Mouse (Mus musculus): ENCODE measurements at regions not wholly inside any gene's neighbourhood (a gene's known extent, or its start where the extent isn't known, plus 50 kb on each side); places are given as distances from the start of the nearest gene placed in this dataset.

DNA sequence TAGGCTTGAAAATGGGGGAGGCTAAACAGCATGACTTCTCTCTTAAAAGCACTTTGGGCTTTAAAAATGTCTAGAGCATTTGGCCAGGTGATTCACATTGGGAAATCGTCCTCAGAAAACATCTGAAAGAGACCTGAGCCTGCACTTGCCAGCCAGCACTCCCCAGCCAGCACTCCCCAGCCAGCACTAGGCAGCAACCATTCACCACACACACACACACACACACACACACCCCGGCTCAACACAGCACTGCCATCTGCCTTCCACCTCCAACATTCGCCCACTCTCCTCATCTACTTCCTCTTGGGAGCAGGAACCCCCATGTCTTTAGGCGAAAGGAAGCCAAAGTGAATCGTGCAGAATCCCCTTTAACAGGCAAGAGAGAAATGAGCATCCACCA, 85.4 kb downstream of the Atp23 start:
- H3K4me2 ChIP-seq (replicated peaks): no peak overlapping the region
- no peaks in the 10 kb centered on the region for H3K4me1 ChIP-seq
- no peak for ATAC-seq (ENCODE audit: insufficient number of reproducible peaks, insufficient read depth, low FRiP score, low TSS enrichment)
- no peak overlapping the region for H3K9ac ChIP-seq
- H3K27ac ChIP-seq: no peak overlapping the region
- no peak overlapping the region for H3K4me3 ChIP-seq
- H3K27me3 ChIP-seq: no peaks in the 10 kb centered on the region
- no peaks in the 10 kb centered on the region for H3K36me3 ChIP-seq
- H3K9me3 ChIP-seq: no peaks in the 10 kb centered on the region
- 85% methylated on average over 5 of the region's 5 CpGs for WGBS

DNA sequence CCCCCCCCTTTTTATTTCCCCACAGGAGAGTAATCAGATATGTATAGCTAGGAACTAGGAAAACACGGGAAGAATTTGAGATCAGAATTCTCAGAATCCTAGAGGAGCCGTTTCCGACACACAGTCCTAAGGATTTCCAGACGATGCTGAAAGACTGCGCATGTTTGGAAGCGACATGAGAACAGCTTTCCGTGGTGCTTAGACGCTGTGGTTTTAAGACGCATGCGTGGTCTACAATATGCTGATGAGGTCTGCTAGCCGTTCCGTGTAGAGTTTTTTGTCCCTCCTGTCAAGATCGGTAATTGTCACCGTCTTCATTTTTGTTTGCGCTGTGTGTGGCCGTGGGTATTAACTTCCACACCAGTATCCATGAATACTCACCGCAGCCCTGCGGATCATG, 86.2 kb downstream of the Atp23 start:
- H3K4me3 ChIP-seq: no peak overlapping the region
- no peaks in the 10 kb centered on the region for H3K9me3 ChIP-seq
- 76% methylated on average over 18 of the region's 18 CpGs for WGBS
- ATAC-seq (ENCODE audit: insufficient number of reproducible peaks, insufficient read depth, low FRiP score, low TSS enrichment): no peak
- H3K9ac ChIP-seq: no peak overlapping the region
- H3K4me2 ChIP-seq (replicated peaks): no peak overlapping the region
- no peaks in the 10 kb centered on the region for H3K36me3 ChIP-seq
- H3K27me3 ChIP-seq: no peaks in the 10 kb centered on the region
- peaks cover 4% of the 10 kb centered on the region for H3K4me1 ChIP-seq
- no peak overlapping the region for H3K27ac ChIP-seq

DNA sequence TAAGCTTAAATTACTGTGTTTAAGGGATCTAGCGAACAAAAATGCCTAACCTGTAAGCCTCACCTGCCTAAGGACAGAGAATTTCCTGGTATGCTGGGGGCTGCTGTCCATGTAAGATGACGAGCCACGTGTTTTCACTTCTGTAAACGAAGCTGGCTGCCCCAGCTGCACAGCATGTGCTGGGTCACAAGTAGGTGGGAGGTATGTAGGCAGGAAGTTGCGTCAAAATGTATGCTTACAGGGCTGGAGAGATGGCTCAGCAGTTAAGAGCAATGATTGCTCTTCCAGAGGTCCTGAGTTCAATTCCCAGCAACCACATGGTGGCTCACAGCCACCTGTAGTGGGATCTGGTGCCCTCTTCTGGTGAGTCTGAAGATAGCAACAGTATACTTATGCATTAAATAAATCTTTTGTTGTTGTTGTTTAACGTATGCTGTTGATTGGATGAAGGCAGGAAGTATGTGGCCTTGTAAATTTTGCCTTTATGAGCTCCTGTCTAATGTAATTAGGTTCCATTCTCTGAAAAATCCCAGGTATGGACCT, 88.0 kb downstream of the Atp23 start:
- no peak overlapping the region for H3K9ac ChIP-seq
- no peaks in the 10 kb centered on the region for H3K27me3 ChIP-seq
- no peak overlapping the region for H3K4me2 ChIP-seq (replicated peaks)
- peaks cover 7% of the 10 kb centered on the region for H3K4me1 ChIP-seq
- H3K36me3 ChIP-seq: no peaks in the 10 kb centered on the region
- H3K27ac ChIP-seq: no peak overlapping the region
- H3K4me3 ChIP-seq: no peak overlapping the region
- WGBS: 82% methylated on average over 6 of the region's 6 CpGs
- no peak for ATAC-seq (ENCODE audit: insufficient number of reproducible peaks, insufficient read depth, low FRiP score, low TSS enrichment)
- H3K9me3 ChIP-seq: no peaks in the 10 kb centered on the region

DNA sequence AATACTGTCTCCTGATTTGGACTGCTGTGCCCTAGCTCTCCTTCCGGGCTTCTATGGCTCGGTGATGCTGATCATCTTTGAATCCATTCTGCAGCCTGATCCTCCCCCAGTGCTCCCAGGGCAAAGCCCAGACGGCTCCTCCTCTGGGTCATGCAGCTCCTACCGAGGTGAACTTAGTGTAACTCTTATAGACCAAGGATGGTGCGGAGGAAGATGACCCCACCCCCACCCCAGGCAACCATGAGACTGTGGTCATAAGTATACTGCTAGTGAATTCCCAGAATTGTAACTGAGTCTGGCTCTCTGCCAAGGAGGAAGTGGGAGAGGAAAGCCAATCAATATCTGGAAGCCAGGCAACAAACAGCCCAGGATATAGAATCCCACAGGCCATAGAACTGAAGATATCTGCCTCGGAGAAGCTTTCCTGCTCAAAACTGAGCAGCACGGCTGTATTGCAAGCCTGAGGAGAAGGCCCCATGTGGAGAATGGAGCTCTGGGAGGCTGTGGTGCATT, 88.9 kb downstream of the Atp23 start:
- H3K9ac ChIP-seq: no peak overlapping the region
- no peak overlapping the region for H3K4me2 ChIP-seq (replicated peaks)
- H3K27me3 ChIP-seq: no peaks in the 10 kb centered on the region
- H3K9me3 ChIP-seq: no peaks in the 10 kb centered on the region
- H3K36me3 ChIP-seq: no peaks in the 10 kb centered on the region
- WGBS: 76% methylated on average over 7 of the region's 7 CpGs
- H3K4me3 ChIP-seq: no peak overlapping the region
- no peak overlapping the region for H3K27ac ChIP-seq
- H3K4me1 ChIP-seq: peaks cover 7% of the 10 kb centered on the region
- ATAC-seq (ENCODE audit: insufficient number of reproducible peaks, insufficient read depth, low FRiP score, low TSS enrichment): no peak

DNA sequence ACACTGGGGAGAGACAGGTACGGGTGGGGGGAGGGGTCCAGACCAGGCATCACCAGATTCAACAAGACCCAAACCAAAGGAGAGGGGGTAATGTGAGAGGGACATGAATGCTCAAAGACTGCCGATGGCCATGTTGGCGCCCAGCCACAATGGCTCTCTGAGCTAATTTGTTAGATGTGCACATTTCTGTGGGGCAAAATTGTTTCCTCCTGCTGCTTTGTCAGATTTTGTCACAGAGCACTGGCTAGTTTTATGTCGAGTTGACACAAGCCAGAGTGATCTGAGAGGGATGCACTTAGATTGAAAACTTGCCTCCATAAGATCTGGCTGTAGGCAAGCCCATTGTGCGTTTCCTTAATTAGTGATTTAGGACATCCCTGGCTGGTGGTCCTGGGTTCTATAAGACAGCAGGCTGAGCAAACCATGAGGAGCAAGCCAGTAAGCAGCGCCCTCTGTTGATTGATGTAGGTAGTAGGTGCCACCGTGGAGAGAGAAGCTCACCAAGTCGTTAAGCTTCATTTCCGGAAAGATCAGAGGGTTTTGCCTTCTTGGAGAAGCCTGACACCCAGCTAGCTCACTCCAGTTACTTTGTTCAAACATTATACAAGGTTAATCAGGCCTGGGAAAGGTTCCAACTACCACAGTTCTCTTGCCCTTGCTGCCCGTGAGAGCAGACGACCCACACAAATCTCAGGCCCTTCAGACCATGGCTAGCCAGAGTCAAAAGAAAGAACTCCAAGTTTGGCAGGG, 90.6 kb downstream of the Atp23 start:
- Histone ChIP-seq H3K27me3 (no peaks in the 10 kb centered on the region), H3K4me3 (no peak overlapping the region), H3K9me3 (no peaks in the 10 kb centered on the region), H3K4me2 (replicated peaks) (peak overlapping the region; percentile 41), H3K9ac (no peak overlapping the region), H3K4me1 (peaks cover 7% of the 10 kb centered on the region), H3K27ac (no peak overlapping the region), H3K36me3 (no peaks in the 10 kb centered on the region)
- WGBS: 60% methylated on average over 11 of the region's 11 CpGs
- no peak for ATAC-seq (ENCODE audit: insufficient number of reproducible peaks, insufficient read depth, low FRiP score, low TSS enrichment)

DNA sequence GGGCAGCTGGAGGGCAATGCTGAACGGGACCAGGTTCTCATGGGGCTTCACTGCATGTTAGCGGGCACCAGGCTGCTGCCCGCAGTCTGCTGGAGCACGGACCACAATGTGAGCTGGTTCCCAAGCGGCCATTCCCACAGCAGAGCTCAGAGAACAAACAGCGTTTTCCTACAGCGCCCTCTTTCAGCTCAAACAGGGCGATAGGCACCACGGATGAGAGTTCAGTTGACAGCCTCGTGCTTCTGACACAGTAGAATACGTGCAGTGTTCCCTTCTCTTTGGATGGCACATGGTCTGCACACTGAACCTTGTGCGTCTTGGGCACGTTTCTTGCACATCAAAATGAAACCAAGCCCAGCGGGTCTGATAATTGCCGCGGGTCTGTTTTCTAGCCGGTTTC, 91.6 kb downstream of the Atp23 start:
- WGBS: 56% methylated on average over 17 of the region's 17 CpGs
- Histone ChIP-seq H3K36me3 (no peaks in the 10 kb centered on the region), H3K4me2 (replicated peaks) (peak overlapping the region; percentile 41), H3K9me3 (no peaks in the 10 kb centered on the region), H3K27me3 (no peaks in the 10 kb centered on the region), H3K4me1 (peaks cover 7% of the 10 kb centered on the region), H3K4me3 (peak overlapping the region; percentile 19), H3K9ac (no peak overlapping the region), H3K27ac (0 out of 2 replicates have a peak overlapping the region, but pooled peaks have one; percentile 30)
- no peak for ATAC-seq (ENCODE audit: insufficient number of reproducible peaks, insufficient read depth, low FRiP score, low TSS enrichment)

DNA sequence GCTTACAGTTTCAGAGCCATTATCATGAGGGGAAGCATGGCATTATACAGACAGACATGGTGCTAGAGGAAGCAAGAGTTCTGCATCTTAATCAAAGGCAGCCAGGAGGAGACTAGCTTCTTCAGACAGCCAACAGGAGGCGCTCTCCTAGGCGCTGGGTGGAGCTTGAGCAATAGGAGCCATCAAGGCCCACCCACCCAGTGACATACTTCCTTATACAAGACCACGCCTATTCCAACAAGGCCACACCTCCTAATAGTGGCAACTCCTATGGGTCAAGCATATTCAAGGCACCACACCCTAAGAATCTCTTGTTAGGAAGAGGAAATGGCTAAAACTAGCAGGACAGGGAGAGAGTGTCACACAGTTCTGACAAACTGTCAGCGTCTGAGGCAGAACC, 94.3 kb downstream of the Atp23 start:
- Histone ChIP-seq H3K9me3 (no peaks in the 10 kb centered on the region), H3K4me1 (peaks cover 7% of the 10 kb centered on the region), H3K9ac (no peak overlapping the region), H3K4me3 (no peak overlapping the region), H3K27ac (no peak overlapping the region), H3K4me2 (replicated peaks) (no peak overlapping the region), H3K36me3 (no peaks in the 10 kb centered on the region), H3K27me3 (no peaks in the 10 kb centered on the region)
- no peak for ATAC-seq (ENCODE audit: insufficient number of reproducible peaks, insufficient read depth, low FRiP score, low TSS enrichment)
- WGBS: 87% methylated on average over 4 of the region's 4 CpGs

DNA sequence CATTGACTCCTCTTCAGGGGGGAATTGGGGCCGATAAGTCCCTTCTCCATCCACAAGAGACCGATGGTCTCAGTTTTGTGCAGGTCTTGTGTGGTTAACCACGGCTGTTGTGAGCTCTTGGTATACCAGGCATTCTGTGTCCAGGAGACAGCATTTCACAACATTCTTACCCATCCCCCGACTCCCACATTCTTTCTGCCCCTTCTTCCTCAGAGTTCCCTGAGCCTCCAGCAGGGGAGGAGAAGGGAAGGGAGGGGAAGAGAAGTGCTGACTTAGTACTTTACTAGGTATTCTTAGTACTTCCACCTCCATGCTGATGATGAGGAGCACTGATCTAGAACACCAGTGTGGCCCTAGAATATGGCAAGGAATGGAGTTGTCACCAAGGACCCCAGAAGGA, 98.4 kb downstream of the Atp23 start:
- H3K4me3 ChIP-seq: no peak overlapping the region
- no peaks in the 10 kb centered on the region for H3K27me3 ChIP-seq
- no peak overlapping the region for H3K9ac ChIP-seq
- 78% methylated on average over 4 of the region's 4 CpGs for WGBS
- no peaks in the 10 kb centered on the region for H3K9me3 ChIP-seq
- no peak for ATAC-seq (ENCODE audit: insufficient number of reproducible peaks, insufficient read depth, low FRiP score, low TSS enrichment)
- no peak overlapping the region for H3K4me2 ChIP-seq (replicated peaks)
- H3K36me3 ChIP-seq: no peaks in the 10 kb centered on the region
- H3K27ac ChIP-seq: no peak overlapping the region
- no peaks in the 10 kb centered on the region for H3K4me1 ChIP-seq

DNA sequence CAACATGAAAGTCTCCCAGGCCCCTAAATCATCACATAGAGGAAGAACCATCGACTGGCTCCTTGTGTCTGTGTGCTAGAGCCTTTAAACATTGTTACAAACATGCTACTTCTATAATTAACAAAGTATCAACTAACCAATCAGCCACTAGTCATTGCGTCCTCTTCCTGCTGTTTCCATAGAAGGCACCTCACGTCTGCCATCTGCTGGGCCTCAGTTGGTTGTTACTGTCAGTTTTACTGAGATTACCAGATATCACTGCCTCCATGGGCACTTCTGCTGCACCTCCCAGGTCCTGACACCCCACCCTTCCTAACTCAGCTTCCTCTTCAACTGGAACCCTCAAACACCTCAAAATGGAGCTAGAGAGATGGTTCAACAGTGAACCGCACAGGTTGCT, 101.8 kb downstream of the Atp23 start:
- no peak overlapping the region for H3K27ac ChIP-seq
- no peak for ATAC-seq (ENCODE audit: insufficient number of reproducible peaks, insufficient read depth, low FRiP score, low TSS enrichment)
- no peaks in the 10 kb centered on the region for H3K9me3 ChIP-seq
- no peak overlapping the region for H3K4me2 ChIP-seq (replicated peaks)
- no peak overlapping the region for H3K4me3 ChIP-seq
- H3K4me1 ChIP-seq: no peaks in the 10 kb centered on the region
- H3K36me3 ChIP-seq: no peaks in the 10 kb centered on the region
- H3K9ac ChIP-seq: no peak overlapping the region
- no peaks in the 10 kb centered on the region for H3K27me3 ChIP-seq
- 54% methylated on average over 4 of the region's 4 CpGs for WGBS

DNA sequence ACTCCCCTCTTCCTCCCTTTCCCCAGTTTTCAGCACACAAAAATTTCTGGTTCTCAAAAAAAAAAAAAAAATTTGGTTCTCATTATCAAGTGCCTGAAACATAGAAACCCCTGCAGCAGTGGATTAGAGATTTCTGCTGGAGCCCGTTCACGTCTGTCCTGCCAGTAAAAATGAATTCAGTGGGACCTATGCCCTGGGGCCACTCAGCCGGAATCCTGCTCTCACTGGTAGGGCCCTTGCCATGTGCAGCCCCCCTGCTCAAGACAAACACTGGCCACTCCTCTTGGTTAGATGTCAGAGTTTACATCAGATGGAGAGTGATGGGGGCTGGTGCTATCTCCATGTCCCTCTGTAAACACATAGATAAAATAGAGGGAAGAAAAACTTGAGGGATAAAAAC, 108.0 kb downstream of the Atp23 start:
- no peak for ATAC-seq (ENCODE audit: insufficient number of reproducible peaks, insufficient read depth, low FRiP score, low TSS enrichment)
- Histone ChIP-seq H3K27ac (no peak overlapping the region), H3K36me3 (no peaks in the 10 kb centered on the region), H3K4me2 (replicated peaks) (no peak overlapping the region), H3K9me3 (no peaks in the 10 kb centered on the region), H3K9ac (no peak overlapping the region), H3K4me1 (no peaks in the 10 kb centered on the region), H3K27me3 (no peaks in the 10 kb centered on the region), H3K4me3 (no peak overlapping the region)
- 11% methylated on average over 3 of the region's 3 CpGs for WGBS

DNA sequence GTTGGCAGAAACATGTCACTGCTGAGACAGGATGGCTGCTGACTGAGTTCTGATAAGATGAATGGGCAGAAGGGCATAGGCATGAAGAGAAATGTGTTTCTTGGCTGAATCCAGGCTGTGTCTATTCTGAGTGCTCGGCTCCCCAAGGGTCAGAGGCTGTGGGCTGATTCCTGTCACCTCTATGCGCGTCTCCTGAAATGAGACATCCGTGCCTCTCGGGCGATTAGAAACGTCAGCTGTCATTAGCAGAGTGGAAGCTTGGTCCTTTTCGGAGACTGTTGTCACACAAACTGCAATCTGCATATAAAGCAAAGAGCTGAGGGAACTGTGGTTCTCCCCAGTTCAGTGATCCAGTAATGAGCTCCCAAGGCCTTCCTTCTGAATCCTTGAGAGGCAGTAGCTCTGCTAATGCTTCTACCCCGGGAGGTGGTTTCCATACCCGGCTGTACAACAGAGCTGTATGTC, 108.8 kb downstream of the Atp23 start:
- Histone ChIP-seq H3K27me3 (no peaks in the 10 kb centered on the region), H3K36me3 (no peaks in the 10 kb centered on the region), H3K9me3 (no peaks in the 10 kb centered on the region), H3K9ac (no peak overlapping the region), H3K27ac (no peak overlapping the region), H3K4me1 (no peaks in the 10 kb centered on the region), H3K4me2 (replicated peaks) (no peak overlapping the region), H3K4me3 (no peak overlapping the region)
- no peak for ATAC-seq (ENCODE audit: insufficient number of reproducible peaks, insufficient read depth, low FRiP score, low TSS enrichment)
- WGBS: 52% methylated on average over 10 of the region's 10 CpGs

DNA sequence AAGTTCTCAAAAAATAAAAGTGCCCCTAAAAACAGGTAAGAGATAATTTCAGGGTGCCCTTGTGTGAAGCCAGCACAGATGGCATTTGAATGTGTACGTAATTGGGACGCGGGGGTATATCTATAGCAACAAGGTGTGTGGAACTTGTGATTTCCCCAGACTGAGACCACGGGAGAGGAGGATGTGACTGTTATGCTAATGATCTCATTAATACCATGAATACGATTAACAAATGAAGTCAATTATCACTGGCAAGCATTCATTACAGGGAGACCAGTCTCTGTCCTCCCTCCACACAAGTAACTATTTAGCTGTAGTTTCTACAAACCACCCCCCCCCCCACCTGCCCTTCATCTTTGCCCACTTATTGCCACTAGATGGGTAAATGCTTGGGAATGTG, 112.9 kb downstream of the Atp23 start:
- Histone ChIP-seq H3K9ac (no peak overlapping the region), H3K4me1 (no peaks in the 10 kb centered on the region), H3K9me3 (no peaks in the 10 kb centered on the region), H3K4me2 (replicated peaks) (no peak overlapping the region), H3K27ac (no peak overlapping the region), H3K27me3 (no peaks in the 10 kb centered on the region), H3K36me3 (no peaks in the 10 kb centered on the region), H3K4me3 (no peak overlapping the region)
- 91% methylated on average over 5 of the region's 5 CpGs for WGBS
- no peak for ATAC-seq (ENCODE audit: insufficient number of reproducible peaks, insufficient read depth, low FRiP score, low TSS enrichment)

Measured in embryonic facial prominence, embryonic 12.5 days (tissue).